Mouse (Mus musculus) adrenal gland, adult 18-20 months (tissue): Measurements from ENCODE around the gene Creg2. TPM values are rescaled to one million over a fixed set of nuclear protein-coding genes. Genes with fewer than 3 reads are reported as not detected.

Experiments
- DNase-seq, 2 experiments: peaks; one replicate each; pipeline ENCODE4 v3.0.0; 2021 to 2022; ENCODE audit warnings: low spot score in 2 of 2
- total RNA-seq, 2 experiments: library from RNA; stranded (reverse); gene quantifications; 1 replicate in 1 of 2; 2 replicates in 1 of 2; pipeline ENCODE4 v1.2.3; 2021

The Creg2 gene
- total RNA-seq, 2 experiments from 2014 or later = 0.35 to 0.36 TPM

- DNase-seq = no peak
Measured at GRCm38 (mm10) chr1:39653028-39653427, 1.8 kb upstream of the Creg2 start.

DNA sequence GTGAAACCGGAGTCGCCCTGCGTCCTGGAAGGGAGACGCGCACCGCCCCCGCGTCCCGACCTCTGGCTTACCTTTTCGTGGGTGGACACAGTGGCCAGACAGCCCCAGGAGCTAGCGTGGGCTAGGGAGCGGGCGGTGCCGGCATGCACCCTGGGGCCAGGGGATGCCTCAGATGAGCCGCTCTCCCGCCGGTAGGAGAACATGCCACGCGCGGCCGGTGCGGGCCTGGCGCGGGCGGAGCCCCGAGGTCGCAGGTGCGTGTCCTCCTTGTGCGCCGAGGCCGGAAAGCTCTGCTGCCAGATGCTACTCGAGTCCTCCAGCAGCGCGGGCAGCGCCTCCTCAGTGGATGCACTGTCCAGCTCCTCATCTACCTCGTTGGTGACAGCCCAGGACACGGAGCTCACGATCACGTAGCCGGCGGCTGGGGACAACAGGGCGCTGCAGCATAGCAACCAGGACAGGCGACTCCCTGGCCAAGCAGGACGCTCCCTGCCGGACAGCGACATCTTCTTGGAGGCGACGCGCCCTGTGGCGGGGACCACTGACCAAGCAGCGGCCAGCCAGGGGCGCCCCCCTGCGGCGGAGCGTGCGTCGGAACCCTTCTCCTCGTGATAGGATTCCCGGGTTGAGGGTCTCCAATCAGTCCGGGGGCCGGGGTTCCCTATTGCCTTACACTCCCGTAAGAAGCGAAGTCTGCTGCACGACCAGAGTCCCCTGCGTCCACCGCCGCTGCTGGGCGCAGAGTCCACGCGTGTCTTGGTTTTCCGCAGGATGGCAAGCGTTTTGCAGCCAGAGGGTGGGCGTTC lies 636 bp downstream of the Creg2 start:
- DNase-seq = peak; percentile 55 to 65

GRCm38 (mm10) chr1:39649691-39650434 lies 1.4 kb downstream of the Creg2 start:
- DNase-seq = no peak

DNA sequence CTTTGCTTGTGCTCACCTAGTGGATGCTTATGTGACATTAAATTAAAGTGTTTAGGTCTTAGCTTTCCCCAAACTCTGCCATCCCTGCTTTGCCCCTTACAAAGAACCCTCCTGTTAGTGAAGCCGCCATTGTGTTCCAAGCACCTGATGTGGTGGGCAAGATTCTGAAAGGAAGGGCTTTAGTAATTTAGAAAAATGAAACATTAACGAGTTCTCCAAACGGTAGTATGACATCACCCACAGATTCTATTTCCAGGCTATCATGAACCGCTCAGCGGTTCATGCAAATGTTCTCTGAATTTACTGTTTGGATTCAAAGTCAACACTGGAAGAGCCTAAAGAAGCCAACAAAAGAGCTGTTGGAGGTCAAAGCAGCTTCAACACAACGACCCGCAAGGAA lies 2.7 kb downstream of the Creg2 start:
- no peak for DNase-seq

DNA sequence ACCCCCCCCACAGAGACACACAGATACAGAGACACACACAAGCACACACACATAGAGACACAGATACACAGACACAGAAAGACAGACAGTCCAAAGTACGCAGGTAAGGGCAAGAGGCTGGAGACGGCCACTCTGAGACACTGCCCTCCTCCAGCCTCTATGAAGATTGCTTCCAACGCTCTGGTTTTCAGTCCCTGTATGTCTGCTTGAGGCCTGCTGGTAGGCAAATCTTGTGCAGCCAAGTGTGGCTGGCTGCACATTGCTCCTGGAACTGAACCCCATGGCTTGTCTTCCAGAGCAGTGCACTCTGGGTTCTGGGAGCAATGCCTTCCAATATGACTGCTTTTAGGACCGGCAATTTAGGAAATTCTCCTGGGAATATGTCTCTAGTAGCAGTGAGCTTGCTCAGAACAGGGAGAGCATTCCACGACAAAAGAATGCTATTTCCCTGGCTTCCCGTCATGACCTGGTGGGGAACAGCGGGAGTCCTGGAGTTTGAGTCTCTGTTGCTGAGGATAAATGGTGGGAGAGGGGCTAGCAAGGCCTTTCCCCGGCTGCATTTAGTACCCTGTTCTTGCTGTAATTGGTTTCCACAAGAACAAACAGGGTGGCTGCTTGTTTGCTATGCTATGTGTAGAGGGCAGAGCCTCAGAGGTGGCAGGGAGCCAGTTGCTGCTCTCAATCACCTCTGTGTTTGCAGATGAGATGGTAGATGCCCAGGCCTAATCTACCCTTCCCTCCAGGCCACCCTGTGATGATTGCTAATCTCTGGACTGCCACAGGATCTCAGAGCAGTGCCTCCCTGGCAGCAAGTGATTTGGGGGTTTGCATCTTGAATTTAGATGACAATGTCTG lies 5.1 kb downstream of the Creg2 start:
- no peak for DNase-seq

GRCm38 (mm10) chr1:39644333-39644732 lies 6.9 kb downstream of the Creg2 start:
- DNase-seq = no peak

DNA sequence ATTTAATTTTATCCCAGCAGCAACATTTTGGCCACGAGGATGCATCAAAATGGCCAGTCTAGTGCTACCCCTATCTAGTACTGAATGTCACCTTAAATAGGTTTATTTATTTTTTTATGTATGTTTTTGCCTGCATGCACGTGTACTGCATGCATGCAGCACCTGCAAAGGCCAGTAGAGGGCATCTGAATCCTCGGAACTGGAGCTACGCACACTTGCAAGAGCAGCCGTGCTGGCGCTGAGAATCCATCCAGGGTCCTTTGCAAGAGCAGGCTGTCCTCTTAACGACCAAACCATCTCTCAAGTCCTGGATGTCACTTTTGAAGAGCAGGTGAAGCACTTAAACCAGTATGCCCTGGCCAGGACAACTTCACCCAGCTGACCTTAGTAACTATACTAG lies 9.6 kb downstream of the Creg2 start:
- DNase-seq = no peak

DNA sequence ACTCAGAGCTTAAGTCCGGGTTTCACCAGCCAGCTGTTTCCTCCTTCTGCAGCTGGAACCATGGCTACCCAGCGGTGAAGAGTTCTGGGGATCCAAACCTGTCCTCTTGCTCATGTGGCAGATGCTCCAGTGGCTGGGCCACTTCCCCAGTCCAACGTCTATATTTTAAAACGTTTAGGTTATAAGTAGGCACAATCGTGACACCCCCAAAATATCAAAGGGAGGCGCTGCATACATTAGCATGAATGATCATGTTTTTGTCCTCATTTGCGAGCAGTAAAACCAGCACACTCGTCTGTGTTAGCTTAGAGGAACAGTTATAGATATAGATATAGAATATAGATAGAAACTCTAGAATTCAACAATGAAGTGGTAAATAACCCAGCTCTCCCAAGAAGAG lies 14.1 kb downstream of the Creg2 start:
- DNase-seq = no peak

DNA sequence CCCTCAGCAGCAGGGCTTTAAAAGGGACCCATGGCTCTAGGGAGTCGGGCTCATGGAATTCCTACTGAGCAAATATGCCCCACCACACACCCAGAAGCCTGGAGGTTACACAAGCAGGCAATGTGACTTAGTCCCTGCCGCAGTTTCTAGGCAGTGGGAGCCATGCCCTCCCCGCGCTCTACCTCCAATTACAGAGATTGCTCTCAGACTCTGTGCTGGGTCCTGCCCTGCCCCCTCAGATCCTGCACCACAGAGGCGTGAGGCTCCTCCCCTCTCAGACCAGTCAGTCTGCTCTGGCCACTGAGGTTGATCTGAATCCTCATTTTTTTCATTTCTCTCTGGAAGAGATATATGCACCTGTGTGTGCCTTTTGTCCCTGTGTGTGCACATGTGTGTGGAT lies 14.6 kb downstream of the Creg2 start:
- DNase-seq = no peak

DNA sequence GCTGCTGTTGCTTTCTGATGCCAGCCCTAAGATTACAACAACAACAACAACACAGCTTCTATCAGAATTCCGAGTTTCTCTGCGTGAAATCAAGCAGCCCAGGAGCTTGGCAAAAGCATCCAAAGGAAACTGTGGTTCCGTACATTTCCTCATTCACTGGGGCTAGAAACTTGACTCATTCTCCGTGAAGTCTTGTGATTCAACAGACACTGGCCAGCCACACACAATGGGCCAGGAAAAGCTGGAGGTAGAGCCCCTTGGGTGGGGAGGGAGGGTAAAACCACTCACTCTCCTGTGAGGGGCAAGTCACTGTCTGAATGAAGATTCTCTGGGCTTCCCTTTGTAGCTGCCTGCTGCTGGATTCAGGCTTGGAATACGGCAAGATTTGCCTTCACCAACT lies 15.1 kb downstream of the Creg2 start:
- no peak for DNase-seq

DNA sequence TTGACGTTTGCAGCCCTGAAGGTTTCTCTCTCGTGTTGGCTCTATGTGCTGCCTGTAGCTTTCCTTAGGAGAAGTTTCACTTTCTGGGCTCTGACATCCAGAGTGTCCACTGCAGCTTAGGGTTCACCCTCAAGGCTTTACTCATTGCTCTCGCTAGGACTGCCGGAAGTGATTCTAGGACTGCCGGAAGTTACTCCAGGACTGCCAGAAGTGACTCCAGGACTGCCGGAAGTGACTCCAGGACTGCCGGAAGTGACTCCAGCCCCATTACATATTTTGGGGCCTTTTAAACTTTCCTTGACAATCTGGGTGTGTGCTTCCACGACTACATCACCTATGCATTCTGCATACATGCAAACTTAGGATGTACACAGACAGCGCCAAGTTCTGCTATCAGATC lies 22.7 kb downstream of the Creg2 start:
- no peak for DNase-seq

DNA sequence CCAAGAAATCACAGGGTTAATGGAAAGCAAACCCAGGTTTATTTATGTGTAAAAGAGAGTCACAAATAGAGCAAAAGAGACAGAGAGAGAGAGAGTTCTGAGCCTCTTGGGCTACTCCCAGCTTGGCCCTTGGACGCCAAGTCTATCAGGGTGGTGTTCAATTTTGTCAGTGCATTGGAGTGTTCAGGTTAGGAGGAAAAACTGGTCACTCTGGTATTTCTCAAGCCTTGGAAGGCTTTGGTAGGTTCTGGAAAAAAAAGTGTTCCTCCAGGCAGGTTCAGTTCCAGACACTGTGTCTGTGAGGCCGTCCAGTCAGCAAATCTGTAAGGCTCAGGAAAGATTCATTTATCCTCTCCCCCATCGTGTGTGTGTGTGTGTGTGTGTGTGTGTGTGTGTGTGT lies 25.8 kb downstream of the Creg2 start:
- no peak for DNase-seq

DNA sequence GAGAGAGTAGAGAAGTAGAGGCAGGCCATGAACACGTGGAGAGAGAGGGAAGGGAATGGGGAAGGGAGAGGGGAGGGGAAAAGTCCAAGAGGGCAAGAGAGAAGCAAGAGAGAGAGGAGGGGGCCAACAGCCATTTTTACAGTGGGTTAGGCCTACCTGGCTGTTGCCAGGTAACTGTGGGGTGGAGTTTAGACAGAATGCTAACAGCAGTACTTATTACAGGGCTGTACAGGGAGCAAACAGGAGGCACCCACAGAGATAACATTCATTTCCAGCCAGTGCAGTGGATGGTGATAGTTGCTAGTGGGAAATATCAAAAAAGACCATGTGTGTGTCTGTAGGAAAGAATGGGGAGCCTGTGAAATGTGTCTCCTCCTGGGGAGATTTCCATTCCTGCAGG lies 27.5 kb downstream of the Creg2 start:
- DNase-seq = no peak

GRCm38 (mm10) chr1:39623106-39623505 lies 28.2 kb downstream of the Creg2 start:
- DNase-seq = no peak

DNA sequence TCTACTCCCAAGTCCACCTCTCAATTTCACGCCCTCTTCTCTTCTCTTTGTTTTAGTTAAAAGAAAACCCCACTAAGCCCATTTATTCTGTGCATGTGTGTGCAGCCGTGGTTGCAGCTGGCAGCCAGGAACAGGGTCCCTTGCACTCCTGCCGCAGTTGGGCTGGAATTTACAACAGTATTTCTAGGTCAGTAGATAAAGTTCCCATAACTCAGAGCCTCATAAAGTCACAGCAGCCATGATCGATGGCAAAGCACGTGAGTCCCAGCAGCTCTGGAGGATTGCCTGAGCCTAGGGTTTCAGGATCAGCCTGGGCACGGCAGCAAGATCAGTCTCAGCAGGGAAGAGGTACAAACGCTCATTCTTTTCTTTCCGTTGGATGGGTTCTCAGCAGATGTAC lies 32.8 kb downstream of the Creg2 start:
- no peak for DNase-seq

DNA sequence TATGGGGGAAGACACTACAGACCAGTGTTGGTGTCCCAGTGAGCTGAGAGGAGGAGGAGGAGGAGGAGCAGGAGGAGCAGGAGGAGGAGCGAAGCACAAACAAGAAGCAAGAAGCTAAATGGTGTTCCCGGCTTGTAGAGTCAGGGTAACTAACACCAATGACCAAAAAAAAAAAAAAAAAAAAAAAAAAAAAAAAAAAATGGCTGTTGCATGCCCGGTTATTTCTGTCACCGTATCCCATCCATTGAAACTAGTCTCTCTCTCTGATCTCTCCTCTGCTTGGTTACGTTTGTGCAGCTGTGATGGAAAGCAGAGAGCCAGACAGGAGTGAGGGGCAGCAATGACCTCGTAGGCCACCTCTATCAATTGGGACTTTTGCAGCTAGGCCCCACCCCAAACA lies 35.7 kb downstream of the Creg2 start:
- no peak for DNase-seq

- DNase-seq = peak; percentile 57 to 70
Measured at GRCm38 (mm10) chr1:39614462-39615279, 36.6 kb downstream of the Creg2 start.

DNA sequence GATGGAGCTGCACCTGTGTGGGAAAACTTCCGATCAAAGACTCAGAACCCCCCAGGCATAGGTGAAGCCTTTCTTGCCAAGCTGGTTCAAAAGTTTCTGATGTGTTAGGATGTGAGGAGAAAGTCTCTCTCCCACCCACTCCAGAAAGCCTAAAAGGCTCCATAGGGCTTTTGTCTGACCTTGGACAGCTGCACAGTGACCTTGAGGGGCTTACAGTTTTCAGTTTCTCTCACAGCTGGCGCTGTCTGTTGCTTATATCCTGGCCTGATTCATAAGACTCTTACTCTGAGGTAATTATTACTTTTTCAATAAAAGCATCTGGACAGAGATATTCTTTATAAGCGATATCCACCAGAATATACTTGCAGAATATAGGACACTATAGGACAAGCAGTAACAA lies 38.2 kb downstream of the Creg2 start:
- DNase-seq = no peak

DNA sequence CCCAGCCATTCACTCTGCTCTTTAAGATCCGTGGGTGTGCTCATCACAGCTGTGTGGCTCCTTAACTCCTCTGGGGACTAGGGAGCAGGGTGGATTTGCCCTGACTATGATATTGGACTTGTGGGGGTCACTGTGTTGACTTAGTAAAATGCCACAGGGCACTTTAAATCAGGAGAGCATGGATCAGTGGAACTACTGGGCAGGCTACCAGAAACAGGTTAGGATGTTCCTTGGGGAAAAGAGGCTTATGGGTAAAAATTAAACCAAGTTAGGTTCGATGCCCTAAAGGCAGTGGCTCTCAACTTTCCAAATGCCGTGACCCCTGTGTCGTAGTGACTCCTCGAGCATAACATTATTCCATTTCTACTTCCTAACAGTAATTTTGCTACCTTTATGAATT lies 38.8 kb downstream of the Creg2 start:
- no peak for DNase-seq

- DNase-seq = no peak
Measured at GRCm38 (mm10) chr1:39608534-39608933, 42.7 kb downstream of the Creg2 start.

DNA sequence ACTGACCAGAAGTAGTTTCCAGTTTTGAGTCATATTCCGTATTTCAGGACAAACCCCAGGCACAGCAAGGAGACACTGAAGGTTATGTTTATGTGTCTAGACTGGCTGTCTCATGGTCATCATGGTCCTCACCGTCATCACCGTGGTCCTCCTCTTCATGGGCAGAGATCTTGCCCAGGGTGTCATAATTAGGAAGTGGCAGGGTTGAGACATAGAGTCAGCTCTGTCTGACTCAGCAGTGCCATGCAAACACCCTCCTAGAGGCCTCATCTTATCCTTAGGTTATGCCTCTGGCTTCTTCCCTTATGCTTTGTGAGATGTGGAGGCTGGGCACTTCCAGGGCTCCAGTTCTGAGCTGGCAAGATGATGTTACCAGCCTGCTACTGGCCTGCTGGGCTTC lies 48.8 kb downstream of the Creg2 start:
- DNase-seq = no peak
